Mouse (Mus musculus) liver, postnatal 0 days (tissue): ENCODE measurements around the gene Camk1g. TPM values are rescaled to one million over a fixed set of nuclear protein-coding genes. Genes with fewer than 3 reads are reported as not detected.

Experiments
- ATAC-seq: fragments of 200-750 bp; cut with Nextera tagmentation; 2 replicates; pipeline ENCODE4 v1.8.0; 2017; ENCODE audit warnings: mild to moderate bottlenecking, moderate library complexity
- DNase-seq: peaks from one replicate; pipeline ENCODE4 v3.0.0-alpha.2; 2016
- H3K27ac ChIP-seq: fragments of 300-500 bp; sonication (generic); 2 replicates; pipeline ENCODE4 v1.5.1; 2014; ENCODE audit warnings: antibody characterized with exemption, moderate library complexity, mild to moderate bottlenecking, low read depth
- H3K27me3 ChIP-seq: fragments of 300-500 bp; sonication (generic); 2 replicates; pipeline ENCODE4 v1.6.1; 2014; ENCODE audit warnings: low read length, control low read depth, mixed read lengths; ENCODE audit not compliant: insufficient read depth
- H3K36me3 ChIP-seq: fragments of 300-500 bp; sonication (generic); replicated peaks from 2 replicates; pipeline ENCODE4 v1.6.1; 2014; ENCODE audit warnings: mild to moderate bottlenecking, control low read depth, low read length, moderate library complexity, mixed read lengths; ENCODE audit not compliant: insufficient read depth
- H3K4me1 ChIP-seq: fragments of 300-500 bp; sonication (generic); 2 replicates; pipeline ENCODE4 v1.6.1; 2014; ENCODE audit warnings: antibody characterized with exemption, mild to moderate bottlenecking, control low read depth; ENCODE audit not compliant: insufficient read depth
- H3K4me2 ChIP-seq: fragments of 300-500 bp; sonication (generic); 2 replicates; pipeline ENCODE4 v1.6.1; 2014; ENCODE audit warnings: low read depth, mild to moderate bottlenecking, low read length, moderate library complexity, mixed read lengths
- H3K4me3 ChIP-seq: fragments of 300-500 bp; sonication (generic); 2 replicates; pipeline ENCODE4 v1.5.1; 2014; ENCODE audit warnings: low read depth, low read length
- H3K9ac ChIP-seq: fragments of 300-500 bp; sonication (generic); replicated peaks from 2 replicates; pipeline ENCODE4 v1.6.1; 2014; ENCODE audit warnings: mild to moderate bottlenecking, moderate library complexity
- H3K9me3 ChIP-seq: fragments of 300-500 bp; sonication (generic); 2 replicates; pipeline ENCODE4 v1.6.1; 2016; ENCODE audit warnings: mild to moderate bottlenecking, control low read depth, low read length, mixed read lengths
- CTCF ChIP-seq: sonication (generic); IDR thresholded peaks from 2 replicates; pipeline ENCODE4 v1.5.1; 2016; ENCODE audit warnings: antibody characterized with exemption, low read depth
- EP300 ChIP-seq: IDR thresholded peaks from 2 replicates; pipeline ENCODE4 v1.6.1; 2016; ENCODE audit warnings: antibody characterized with exemption, low read depth, mild to moderate bottlenecking
- WGBS: fragments of 180-500 bp; shearing (Covaris S2); extraction: QIAGEN DNeasy Blood & Tissue Kit; methylation state at CpG from one replicate; pipeline ENCODE4 v1.1.7; 2014; ENCODE audit not compliant: insufficient replicate concordance; 5-methylcytosine and 5-hydroxymethylcytosine counted together
- polyA plus RNA-seq: library from polyadenylated mRNA; unstranded; fragments of >200 nt; fragmentation: Nextera tagmentation; extraction: Ambion mirVana; gene quantifications from 2 replicates; pipeline ENCODE4 v1.2.1, GENCODE M21; 2015

Camk1g gene
- polyA plus RNA-seq, 1 experiment from 2014 or later: 0.15 TPM

- DNase-seq: peak; percentile 76
- Histone ChIP-seq H3K27ac (peak overlapping the region; percentile 97), H3K36me3 (no peaks in the 10 kb centered on the region), H3K9ac (peak overlapping the region; percentile 55; the same call in 1 of the 2 replicates), H3K4me1 (peaks cover 8% of the 10 kb centered on the region; the same call in 1 of the 2 replicates), H3K9me3 (no peaks in the 10 kb centered on the region), H3K4me2 (peak overlapping the region; percentile 47), H3K4me3 (0 out of 2 replicates have a peak overlapping the region, but pooled peaks have one; percentile 9), H3K27me3 (no peaks in the 10 kb centered on the region)
- ATAC-seq: peak; percentile 93
- 44% methylated on average over 7 of the region's 7 CpGs for WGBS
- 0 out of 2 replicates have a peak, but pooled peaks have one; percentile 45 for TF ChIP-seq EP300
- TF ChIP-seq CTCF: peak; percentile 53
Measured at GRCm38 (mm10) chr1:193326456-193327145, 43.5 kb downstream of the Camk1g start.

DNA sequence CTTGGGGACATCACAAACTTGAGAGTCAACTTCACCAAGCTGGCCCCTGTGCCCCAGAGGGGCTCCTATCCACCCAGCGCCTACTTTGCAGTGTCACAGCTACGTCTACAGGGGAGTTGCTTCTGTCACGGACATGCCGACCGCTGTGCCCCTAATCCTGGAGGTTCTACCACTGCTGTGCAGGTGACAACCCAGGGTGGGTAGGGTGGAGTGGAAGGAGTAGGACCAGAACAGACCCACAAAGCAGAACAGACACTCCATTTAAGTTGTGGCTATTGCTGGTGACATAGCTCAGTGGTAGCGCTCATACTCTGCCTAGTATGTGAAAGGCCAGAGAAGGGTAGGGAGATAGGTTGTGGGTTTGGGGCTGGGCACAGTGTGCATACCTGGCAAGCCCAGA, 44.2 kb downstream of the Camk1g start:
- peak overlapping the region; percentile 97 for H3K27ac ChIP-seq
- H3K4me3 ChIP-seq: no peak overlapping the region
- 88% methylated on average over 6 of the region's 6 CpGs for WGBS
- H3K27me3 ChIP-seq: no peaks in the 10 kb centered on the region
- H3K4me2 ChIP-seq: no peak overlapping the region
- 0 out of 2 replicates have a peak overlapping the region, but pooled peaks have one; percentile 21 for H3K9ac ChIP-seq
- DNase-seq (no peak), ATAC-seq (peak; percentile 36)
- H3K36me3 ChIP-seq: no peaks in the 10 kb centered on the region
- TF ChIP-seq CTCF (no peak), EP300 (no peak)
- peaks cover 8% of the 10 kb centered on the region; the same call in 1 of the 2 replicates for H3K4me1 ChIP-seq
- H3K9me3 ChIP-seq: no peaks in the 10 kb centered on the region

GRCm38 (mm10) chr1:193324224-193324623, 45.9 kb downstream of the Camk1g start:
- H3K27me3 ChIP-seq: no peaks in the 10 kb centered on the region
- ATAC-seq: no peak
- TF ChIP-seq EP300 (no peak), CTCF (peak; percentile 75)
- H3K4me1 ChIP-seq: peaks cover 8% of the 10 kb centered on the region; the same call in 1 of the 2 replicates
- H3K9me3 ChIP-seq: no peaks in the 10 kb centered on the region
- H3K4me3 ChIP-seq: no peak overlapping the region
- H3K9ac ChIP-seq: no peak overlapping the region
- DNase-seq: peak; percentile 67
- no peak overlapping the region for H3K4me2 ChIP-seq
- 41% methylated on average over 2 of the region's 2 CpGs for WGBS
- H3K36me3 ChIP-seq: no peaks in the 10 kb centered on the region
- no peak overlapping the region for H3K27ac ChIP-seq

DNA sequence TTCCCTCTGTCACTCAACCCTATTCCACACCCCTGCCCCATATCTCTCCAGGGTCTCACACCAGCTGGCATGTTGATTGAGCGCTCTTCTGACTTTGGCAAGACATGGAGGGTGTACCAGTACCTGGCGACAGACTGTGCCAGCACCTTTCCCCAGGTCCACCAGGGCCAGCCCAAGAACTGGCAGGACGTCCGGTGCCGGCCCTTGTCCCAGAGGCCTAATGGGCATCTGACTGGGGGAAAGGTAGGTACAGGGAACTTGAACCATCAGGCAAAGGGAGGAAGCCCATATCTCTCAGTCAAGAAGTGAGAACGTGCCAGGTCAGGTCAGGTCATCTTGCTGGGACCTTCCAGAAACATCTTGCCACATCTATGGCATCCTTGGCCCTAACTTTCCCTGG, 46.4 kb downstream of the Camk1g start:
- DNase-seq (no peak), ATAC-seq (no peak)
- no peaks in the 10 kb centered on the region for H3K9me3 ChIP-seq
- WGBS: 89% methylated on average over 6 of the region's 6 CpGs
- H3K27me3 ChIP-seq: no peaks in the 10 kb centered on the region
- TF ChIP-seq CTCF (no peak), EP300 (no peak)
- H3K4me1 ChIP-seq: peaks cover 11% of the 10 kb centered on the region
- no peak overlapping the region for H3K4me3 ChIP-seq
- H3K4me2 ChIP-seq: no peak overlapping the region
- no peak overlapping the region for H3K9ac ChIP-seq
- no peak overlapping the region for H3K27ac ChIP-seq
- H3K36me3 ChIP-seq: no peaks in the 10 kb centered on the region

DNA sequence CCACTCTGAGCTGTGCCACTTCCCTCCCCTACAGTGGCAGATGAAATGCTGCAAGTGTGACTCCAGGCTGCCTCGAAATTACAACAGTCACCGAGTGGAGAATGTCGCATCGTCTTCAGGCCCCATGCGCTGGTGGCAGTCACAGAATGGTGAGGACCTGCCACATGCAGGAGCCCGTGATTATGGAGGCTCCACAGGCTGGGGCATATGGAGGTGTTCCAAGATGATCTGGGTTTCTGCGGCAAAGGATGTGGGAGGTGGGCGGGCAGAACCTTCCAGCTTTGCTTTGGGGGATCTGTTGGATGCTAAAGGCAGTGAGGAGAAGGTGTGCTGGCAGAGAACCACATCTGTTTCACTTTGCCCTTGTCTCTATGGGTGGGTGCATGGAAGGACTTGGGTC, 49.7 kb downstream of the Camk1g start:
- no peak overlapping the region for H3K27ac ChIP-seq
- no peak for DNase-seq
- H3K4me1 ChIP-seq: peaks cover 9% of the 10 kb centered on the region; the same call in 1 of the 2 replicates
- TF ChIP-seq EP300 (no peak), CTCF (no peak)
- H3K4me3 ChIP-seq: no peak overlapping the region
- 74% methylated on average over 8 of the region's 8 CpGs for WGBS
- H3K4me2 ChIP-seq: no peak overlapping the region
- ATAC-seq: no peak
- H3K36me3 ChIP-seq: no peaks in the 10 kb centered on the region
- no peak overlapping the region for H3K9ac ChIP-seq
- H3K9me3 ChIP-seq: no peaks in the 10 kb centered on the region
- no peaks in the 10 kb centered on the region for H3K27me3 ChIP-seq

DNA sequence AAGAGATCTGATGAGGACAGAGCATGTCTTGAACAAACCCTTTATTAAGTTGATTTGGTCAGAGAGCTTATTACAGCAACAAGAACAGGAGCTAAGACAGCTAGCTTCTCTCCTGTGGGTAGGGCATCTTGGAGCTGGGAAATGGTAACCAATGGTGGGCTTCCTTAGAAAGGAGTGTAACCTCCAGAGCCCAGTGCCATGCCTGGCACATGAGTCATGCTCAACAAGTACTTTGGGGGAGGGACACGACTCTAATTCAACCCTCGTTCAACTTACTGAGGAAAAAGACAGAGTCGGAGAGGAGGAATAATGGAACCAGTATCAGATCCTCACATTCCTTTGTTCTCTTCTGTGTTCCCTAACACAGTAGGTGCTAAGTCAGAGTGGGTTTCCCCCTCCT, 50.4 kb downstream of the Camk1g start:
- no peak for ATAC-seq

More for the DNA sequence above, 50.4 kb downstream of the Camk1g start:
- H3K36me3 ChIP-seq: no peaks in the 10 kb centered on the region
- 61% methylated on average over 3 of the region's 3 CpGs for WGBS
- H3K27me3 ChIP-seq: no peaks in the 10 kb centered on the region
- TF ChIP-seq CTCF (no peak), EP300 (no peak)
- DNase-seq: no peak
- no peaks in the 10 kb centered on the region for H3K9me3 ChIP-seq
- no peak overlapping the region for H3K9ac ChIP-seq
- H3K4me2 ChIP-seq: no peak overlapping the region
- peaks cover 7% of the 10 kb centered on the region; the same call in 1 of the 2 replicates for H3K4me1 ChIP-seq
- no peak overlapping the region for H3K4me3 ChIP-seq
- H3K27ac ChIP-seq: no peak overlapping the region
